Mouse (Mus musculus) heart, embryonic 11.5 days (tissue): ENCODE results near the gene Tmem178b. TPM values are rescaled to one million over a fixed set of nuclear protein-coding genes. Genes with fewer than 3 reads are reported as not detected.

Source experiments
- ATAC-seq: fragments of 200-750 bp; cut with Nextera tagmentation; replicated peaks from 2 replicates; pipeline ENCODE4 v1.8.0; 2017; ENCODE audit warnings: moderate library complexity; ENCODE audit not compliant: insufficient number of reproducible peaks, low FRiP score, low TSS enrichment
- H3K27ac ChIP-seq: fragments of 300-500 bp; sonication (generic); 2 replicates; pipeline ENCODE4 v1.5.1; 2014; ENCODE audit warnings: mild to moderate bottlenecking, low read depth, low read length
- H3K27me3 ChIP-seq: fragments of 300-500 bp; sonication (generic); 2 replicates; pipeline ENCODE4 v1.6.1; 2014; ENCODE audit warnings: mild to moderate bottlenecking, low read length, mixed read lengths; ENCODE audit not compliant: control insufficient read depth, insufficient read depth
- H3K36me3 ChIP-seq: fragments of 300-500 bp; sonication (generic); 2 replicates; pipeline ENCODE4 v1.6.1; 2014; ENCODE audit warnings: mild to moderate bottlenecking, low read length, moderate library complexity, mixed read lengths; ENCODE audit not compliant: control insufficient read depth, insufficient read depth
- H3K4me1 ChIP-seq: fragments of 300-500 bp; sonication (generic); 2 replicates; pipeline ENCODE4 v1.6.1; 2014; ENCODE audit warnings: low read length; ENCODE audit not compliant: control insufficient read depth, insufficient read depth
- H3K4me2 ChIP-seq: fragments of 300-500 bp; sonication (generic); 2 replicates; pipeline ENCODE4 v1.6.1; 2014; ENCODE audit warnings: mild to moderate bottlenecking, moderate library complexity
- H3K4me3 ChIP-seq: fragments of 300-500 bp; sonication (generic); 2 replicates; pipeline ENCODE4 v1.5.1; 2014; ENCODE audit warnings: low read depth, low read length
- H3K9ac ChIP-seq: fragments of 300-500 bp; sonication (generic); 2 replicates; pipeline ENCODE4 v1.6.1; 2014; ENCODE audit warnings: mild to moderate bottlenecking, low read depth, low read length, moderate library complexity
- H3K9me3 ChIP-seq: fragments of 300-500 bp; sonication (generic); replicated peaks from 2 replicates; pipeline ENCODE4 v1.6.1; 2016; ENCODE audit warnings: low read length; ENCODE audit not compliant: control insufficient read depth
- WGBS: fragments of 180-500 bp; shearing (Covaris S2); extraction: QIAGEN DNeasy Blood & Tissue Kit; methylation state at CpG from one replicate; pipeline ENCODE4 v1.1.7; 2014; ENCODE audit not compliant: insufficient replicate concordance; 5-methylcytosine and 5-hydroxymethylcytosine counted together
- polyA plus RNA-seq: library from polyadenylated mRNA; unstranded; fragments of >200 nt; fragmentation: Nextera tagmentation; extraction: Ambion mirVana; gene quantifications from 2 replicates; pipeline ENCODE4 v1.2.1, GENCODE M21; 2014

Tmem178b gene
- polyA plus RNA-seq, 1 experiment from 2014 or later: 0.26 TPM

- no peak for ATAC-seq
- H3K4me3 ChIP-seq: no peak overlapping the region
- no peak overlapping the region for H3K27ac ChIP-seq
- H3K9ac ChIP-seq: no peak overlapping the region
- H3K36me3 ChIP-seq: no peaks in the 10 kb centered on the region
- no peaks in the 10 kb centered on the region for H3K9me3 ChIP-seq
- H3K27me3 ChIP-seq: no peaks in the 10 kb centered on the region
- H3K4me2 ChIP-seq: no peak overlapping the region
- 77% methylated on average over 5 of the region's 6 CpGs for WGBS
- H3K4me1 ChIP-seq: no peaks in the 10 kb centered on the region
Observed at GRCm38 (mm10) chr6:40049909-40050484, 176.9 kb downstream of the Tmem178b start.

- 76% methylated on average over 2 of the region's 2 CpGs for WGBS
- no peaks in the 10 kb centered on the region for H3K9me3 ChIP-seq
- no peak for ATAC-seq
- no peak overlapping the region for H3K9ac ChIP-seq
- H3K4me2 ChIP-seq: no peak overlapping the region
- no peak overlapping the region for H3K4me3 ChIP-seq
- no peaks in the 10 kb centered on the region for H3K27me3 ChIP-seq
- H3K27ac ChIP-seq: no peak overlapping the region
- no peaks in the 10 kb centered on the region for H3K36me3 ChIP-seq
- no peaks in the 10 kb centered on the region for H3K4me1 ChIP-seq
Observed at GRCm38 (mm10) chr6:40051698-40052097, 178.6 kb downstream of the Tmem178b start.

GRCm38 (mm10) chr6:40052593-40052992 is 179.5 kb downstream of the Tmem178b start:
- Histone ChIP-seq H3K9me3 (no peaks in the 10 kb centered on the region), H3K4me1 (no peaks in the 10 kb centered on the region), H3K27me3 (no peaks in the 10 kb centered on the region), H3K36me3 (no peaks in the 10 kb centered on the region), H3K4me2 (no peak overlapping the region), H3K27ac (no peak overlapping the region), H3K9ac (no peak overlapping the region), H3K4me3 (no peak overlapping the region)
- no peak for ATAC-seq
- 70% methylated on average over 1 of the region's 1 CpGs for WGBS

- 72% methylated on average over 3 of the region's 3 CpGs for WGBS
- no peak for ATAC-seq
Observed at GRCm38 (mm10) chr6:40059466-40059865, 186.4 kb downstream of the Tmem178b start.

GRCm38 (mm10) chr6:40061327-40062189 is 188.5 kb downstream of the Tmem178b start:
- no peaks in the 10 kb centered on the region for H3K4me1 ChIP-seq
- no peak overlapping the region for H3K4me2 ChIP-seq
- WGBS: 66% methylated on average over 5 of the region's 5 CpGs
- no peak overlapping the region for H3K9ac ChIP-seq
- no peaks in the 10 kb centered on the region for H3K36me3 ChIP-seq
- H3K27me3 ChIP-seq: no peaks in the 10 kb centered on the region
- ATAC-seq: no peak
- H3K4me3 ChIP-seq: no peak overlapping the region
- H3K9me3 ChIP-seq: no peaks in the 10 kb centered on the region
- no peak overlapping the region for H3K27ac ChIP-seq

More at GRCm38 (mm10) chr6:40059466-40059865, 186.4 kb downstream of the Tmem178b start:
- H3K27ac ChIP-seq: no peak overlapping the region
- H3K4me1 ChIP-seq: no peaks in the 10 kb centered on the region
- no peaks in the 10 kb centered on the region for H3K27me3 ChIP-seq
- no peak overlapping the region for H3K9ac ChIP-seq
- no peaks in the 10 kb centered on the region for H3K36me3 ChIP-seq
- H3K4me3 ChIP-seq: no peak overlapping the region
- no peak overlapping the region for H3K4me2 ChIP-seq
- no peaks in the 10 kb centered on the region for H3K9me3 ChIP-seq

- H3K4me3 ChIP-seq: no peak overlapping the region
- no peaks in the 10 kb centered on the region for H3K9me3 ChIP-seq
- 78% methylated on average over 7 of the region's 7 CpGs for WGBS
- ATAC-seq: no peak
- H3K36me3 ChIP-seq: no peaks in the 10 kb centered on the region
- H3K4me1 ChIP-seq: no peaks in the 10 kb centered on the region
- H3K27ac ChIP-seq: no peak overlapping the region
- no peak overlapping the region for H3K9ac ChIP-seq
- no peak overlapping the region for H3K4me2 ChIP-seq
- no peaks in the 10 kb centered on the region for H3K27me3 ChIP-seq
Observed at GRCm38 (mm10) chr6:40062190-40062501, 189.1 kb downstream of the Tmem178b start.

GRCm38 (mm10) chr6:40063438-40063837 is 190.4 kb downstream of the Tmem178b start:
- no peak overlapping the region for H3K9ac ChIP-seq
- no peaks in the 10 kb centered on the region for H3K36me3 ChIP-seq
- H3K4me1 ChIP-seq: no peaks in the 10 kb centered on the region
- no peak overlapping the region for H3K4me3 ChIP-seq
- no peaks in the 10 kb centered on the region for H3K27me3 ChIP-seq
- ATAC-seq: no peak
- no peaks in the 10 kb centered on the region for H3K9me3 ChIP-seq
- no peak overlapping the region for H3K4me2 ChIP-seq
- H3K27ac ChIP-seq: no peak overlapping the region
- 91% methylated on average over 1 of the region's 1 CpGs for WGBS

- Histone ChIP-seq H3K9me3 (no peaks in the 10 kb centered on the region), H3K4me1 (no peaks in the 10 kb centered on the region), H3K4me3 (no peak overlapping the region), H3K27ac (no peak overlapping the region), H3K4me2 (no peak overlapping the region), H3K9ac (no peak overlapping the region), H3K36me3 (no peaks in the 10 kb centered on the region), H3K27me3 (no peaks in the 10 kb centered on the region)
- no peak for ATAC-seq
- WGBS: 65% methylated on average over 1 of the region's 1 CpGs
Observed at GRCm38 (mm10) chr6:40063899-40064298, 190.8 kb downstream of the Tmem178b start.

GRCm38 (mm10) chr6:40064342-40064741 is 191.3 kb downstream of the Tmem178b start:
- Histone ChIP-seq H3K4me1 (no peaks in the 10 kb centered on the region), H3K27ac (no peak overlapping the region)

More at GRCm38 (mm10) chr6:40064342-40064741, 191.3 kb downstream of the Tmem178b start:
- 73% methylated on average over 2 of the region's 2 CpGs for WGBS
- no peak for ATAC-seq
- no peaks in the 10 kb centered on the region for H3K27me3 ChIP-seq
- H3K9me3 ChIP-seq: no peaks in the 10 kb centered on the region
- H3K4me3 ChIP-seq: no peak overlapping the region
- H3K4me2 ChIP-seq: no peak overlapping the region
- H3K36me3 ChIP-seq: no peaks in the 10 kb centered on the region
- H3K9ac ChIP-seq: no peak overlapping the region
